Mouse (Mus musculus) liver, embryonic 12.5 days (tissue): ENCODE results near the gene Slc47a1. TPM values are rescaled to one million over a fixed set of nuclear protein-coding genes. Genes with fewer than 3 reads are reported as not detected.
"Not testable (repeated sequence)": the region's sequence is repeated elsewhere in the genome, so short reads cannot be mapped to it uniquely, and the experiment has no call there.

Experiments
- ATAC-seq: fragments of 200-750 bp; cut with Nextera tagmentation; 2 replicates; pipeline ENCODE4 v1.8.0; 2017; ENCODE audit warnings: moderate number of reproducible peaks, mild to moderate bottlenecking, moderate library complexity
- H3K27ac ChIP-seq: fragments of 300-500 bp; sonication (generic); 2 replicates; pipeline ENCODE4 v1.5.1; 2016; ENCODE audit warnings: mild to moderate bottlenecking
- H3K27me3 ChIP-seq: fragments of 300-500 bp; sonication (generic); replicated peaks from 2 replicates; pipeline ENCODE4 v1.6.1; 2016; ENCODE audit warnings: mild to moderate bottlenecking, moderate library complexity
- H3K36me3 ChIP-seq: fragments of 300-500 bp; sonication (generic); 2 replicates; pipeline ENCODE4 v1.6.1; 2016; ENCODE audit warnings: mild to moderate bottlenecking, moderate library complexity
- H3K4me1 ChIP-seq: fragments of 300-500 bp; sonication (generic); 2 replicates; pipeline ENCODE4 v1.6.1; 2016
- H3K4me2 ChIP-seq: fragments of 300-500 bp; sonication (generic); 2 replicates; pipeline ENCODE4 v1.6.1; 2016; ENCODE audit warnings: mild to moderate bottlenecking, moderate library complexity
- H3K4me3 ChIP-seq: fragments of 300-500 bp; sonication (generic); 2 replicates; pipeline ENCODE4 v1.5.1; 2016; ENCODE audit warnings: mild to moderate bottlenecking, moderate library complexity
- H3K9ac ChIP-seq: fragments of 300-500 bp; sonication (generic); 2 replicates; pipeline ENCODE4 v1.6.1; 2016; ENCODE audit warnings: mild to moderate bottlenecking, moderate library complexity
- H3K9me3 ChIP-seq: fragments of 300-500 bp; sonication (generic); replicated peaks from 2 replicates; pipeline ENCODE4 v1.6.1; 2016; ENCODE audit warnings: mild to moderate bottlenecking, moderate library complexity
- WGBS: fragments of 180-500 bp; shearing (Covaris S2); methylation state at CpG from one replicate; pipeline ENCODE4 v1.1.7; 2016; ENCODE audit not compliant: insufficient replicate concordance; 5-methylcytosine and 5-hydroxymethylcytosine counted together
- polyA plus RNA-seq: library from polyadenylated mRNA; unstranded; fragments of >200 nt; fragmentation: Nextera tagmentation; extraction: Ambion mirVana; gene quantifications from 2 replicates; pipeline ENCODE4 v1.2.1, GENCODE M21; 2016

Slc47a1 gene
- 2.5 TPM in 2 replicates for polyA plus RNA-seq

- Histone ChIP-seq H3K36me3 (no peaks in the 10 kb centered on the region), H3K4me2 (peak within 1 kb of the TSS; percentile 53), H3K4me3 (peak within 1 kb of the TSS; percentile 29), H3K9ac (no peak within 1 kb of the TSS), H3K27ac (no peak within 1 kb of the TSS), H3K27me3 (peaks cover 67% of the 10 kb centered on the region), H3K4me1 (peaks cover 7% of the 10 kb centered on the region; the same call in 1 of the 2 replicates), H3K9me3 (no peaks in the 10 kb centered on the region)
- 12% methylated on average over 39 of the region's 39 CpGs for whole genome bisulfite sequencing
- ATAC-seq: no peak
These were observed at the start of gene Slc47a1 for GRCm38 (mm10) chr11:61377881-61378613. Slc47a1 (minus strand) TSS chr11:61378345.

- H3K36me3 ChIP-seq: no peaks in the 10 kb centered on the region
- no peak for ATAC-seq
- WGBS: 68% methylated on average over 6 of the region's 6 CpGs
- H3K27me3 ChIP-seq: no peaks in the 10 kb centered on the region
- no peak overlapping the region for H3K9ac ChIP-seq
- no peaks in the 10 kb centered on the region for H3K4me1 ChIP-seq
- H3K9me3 ChIP-seq: 0 out of 2 replicates have a peak, but pooled peaks cover 4% of the 10 kb centered on the region
- H3K4me2 ChIP-seq: no peak overlapping the region
- H3K27ac ChIP-seq: no peak overlapping the region
- H3K4me3 ChIP-seq: no peak overlapping the region
These were observed 41.1 kb upstream of the Slc47a1 start for GRCm38 (mm10) chr11:61419253-61419652.

- Histone ChIP-seq H3K4me2 (no peak overlapping the region), H3K9me3 (0 out of 2 replicates have a peak, but pooled peaks cover 4% of the 10 kb centered on the region), H3K27ac (no peak overlapping the region), H3K27me3 (no peaks in the 10 kb centered on the region), H3K4me1 (no peaks in the 10 kb centered on the region), H3K4me3 (no peak overlapping the region), H3K9ac (no peak overlapping the region), H3K36me3 (no peaks in the 10 kb centered on the region)
- no peak for ATAC-seq
- 22% methylated on average over 6 of the region's 6 CpGs for WGBS
These were observed 39.9 kb upstream of the Slc47a1 start for GRCm38 (mm10) chr11:61417945-61418551.

- not testable (repeated sequence) for H3K27ac ChIP-seq, H3K4me1 ChIP-seq, H3K4me3 ChIP-seq, H3K27me3 ChIP-seq, H3K36me3 ChIP-seq, H3K9me3 ChIP-seq, H3K9ac ChIP-seq, H3K4me2 ChIP-seq, ATAC-seq
- WGBS: 76% methylated on average over 17 of the region's 17 CpGs
These were observed 38.4 kb upstream of the Slc47a1 start for GRCm38 (mm10) chr11:61416540-61416939.

GRCm38 (mm10) chr11:61415444-61415843 lies 37.3 kb upstream of the Slc47a1 start:
- Histone ChIP-seq H3K27ac (no peak overlapping the region), H3K4me1 (no peaks in the 10 kb centered on the region), H3K4me2 (no peak overlapping the region), H3K27me3 (peaks cover 7% of the 10 kb centered on the region), H3K4me3 (no peak overlapping the region), H3K9ac (no peak overlapping the region), H3K9me3 (0 out of 2 replicates have a peak, but pooled peaks cover 4% of the 10 kb centered on the region), H3K36me3 (no peaks in the 10 kb centered on the region)
- 55% methylated on average over 1 of the region's 1 CpGs for WGBS
- no peak for ATAC-seq

GRCm38 (mm10) chr11:61414560-61414959 lies 36.4 kb upstream of the Slc47a1 start:
- Histone ChIP-seq H3K27ac (no peak overlapping the region), H3K4me3 (no peak overlapping the region), H3K4me1 (no peaks in the 10 kb centered on the region), H3K9me3 (no peaks in the 10 kb centered on the region), H3K4me2 (no peak overlapping the region), H3K9ac (no peak overlapping the region), H3K36me3 (no peaks in the 10 kb centered on the region), H3K27me3 (peaks cover 13% of the 10 kb centered on the region)
- 80% methylated on average over 3 of the region's 3 CpGs for WGBS
- no peak for ATAC-seq

GRCm38 (mm10) chr11:61413411-61413810 lies 35.3 kb upstream of the Slc47a1 start:
- Histone ChIP-seq H3K9ac (no peak overlapping the region), H3K36me3 (no peaks in the 10 kb centered on the region), H3K27ac (no peak overlapping the region), H3K4me2 (no peak overlapping the region), H3K9me3 (no peaks in the 10 kb centered on the region), H3K4me3 (no peak overlapping the region), H3K27me3 (peaks cover 13% of the 10 kb centered on the region), H3K4me1 (no peaks in the 10 kb centered on the region)
- no peak for ATAC-seq
- WGBS: 43% methylated on average over 5 of the region's 5 CpGs

GRCm38 (mm10) chr11:61411809-61412208 lies 33.7 kb upstream of the Slc47a1 start:
- peaks cover 6% of the 10 kb centered on the region; the same call in 1 of the 2 replicates for H3K4me1 ChIP-seq
- H3K36me3 ChIP-seq: no peaks in the 10 kb centered on the region
- H3K9me3 ChIP-seq: no peaks in the 10 kb centered on the region
- peaks cover 19% of the 10 kb centered on the region for H3K27me3 ChIP-seq
- no peak overlapping the region for H3K4me2 ChIP-seq
- no peak for ATAC-seq
- H3K27ac ChIP-seq: no peak overlapping the region
- no peak overlapping the region for H3K9ac ChIP-seq
- no peak overlapping the region for H3K4me3 ChIP-seq
- 33% methylated on average over 7 of the region's 7 CpGs for WGBS

GRCm38 (mm10) chr11:61411221-61411620 lies 33.1 kb upstream of the Slc47a1 start:
- no peak for ATAC-seq
- Histone ChIP-seq H3K4me2 (no peak overlapping the region), H3K27ac (no peak overlapping the region), H3K9ac (no peak overlapping the region), H3K4me1 (peaks cover 6% of the 10 kb centered on the region; the same call in 1 of the 2 replicates), H3K4me3 (no peak overlapping the region), H3K36me3 (no peaks in the 10 kb centered on the region), H3K9me3 (no peaks in the 10 kb centered on the region), H3K27me3 (peaks cover 25% of the 10 kb centered on the region)
- WGBS: 71% methylated on average over 11 of the region's 11 CpGs

- no peak overlapping the region for H3K4me2 ChIP-seq
- peaks cover 6% of the 10 kb centered on the region; the same call in 1 of the 2 replicates for H3K4me1 ChIP-seq
- no peak for ATAC-seq
- H3K36me3 ChIP-seq: no peaks in the 10 kb centered on the region
- peaks cover 25% of the 10 kb centered on the region for H3K27me3 ChIP-seq
- 0% methylated on average over 1 of the region's 1 CpGs for WGBS
- H3K27ac ChIP-seq: no peak overlapping the region
- no peak overlapping the region for H3K9ac ChIP-seq
- no peaks in the 10 kb centered on the region for H3K9me3 ChIP-seq
- H3K4me3 ChIP-seq: no peak overlapping the region
These were observed 32.0 kb upstream of the Slc47a1 start for GRCm38 (mm10) chr11:61410129-61410528.

- no peak for ATAC-seq
- WGBS: 22% methylated on average over 3 of the region's 3 CpGs
- H3K4me1 ChIP-seq: peaks cover 6% of the 10 kb centered on the region; the same call in 1 of the 2 replicates
- no peak overlapping the region for H3K27ac ChIP-seq
- H3K36me3 ChIP-seq: no peaks in the 10 kb centered on the region
- H3K9me3 ChIP-seq: no peaks in the 10 kb centered on the region
- peaks cover 25% of the 10 kb centered on the region for H3K27me3 ChIP-seq
- H3K4me3 ChIP-seq: peak overlapping the region; percentile 71
- H3K4me2 ChIP-seq: peak overlapping the region; percentile 71
- H3K9ac ChIP-seq: no peak overlapping the region
These were observed 30.9 kb upstream of the Slc47a1 start for GRCm38 (mm10) chr11:61409051-61409450.
